ENCODE assay signal across 21 mouse cellular contexts in genomic region chr10:42105083-42105482, GRCm38 (mm10).
A peak's percentile ranks its signal among the peaks of the same experiment; 100 is the strongest.
DNase-seq lines count a peak whose midpoint lies in the region; TF ChIP-seq lines count a peak whose summit lies in the region.
"Had no signal": no experiment of that assay in that cellular context is flagged by ENCODE, and none has a peak within 500 bp of the region (broad histone marks: within the 10 kb centered on the region; RNA-seq: fewer than 3 reads in every experiment).

No protein-coding gene starts in this region.

- no peak overlapping the region for H3K27ac ChIP-seq in cerebellum, adult 2 months (ENCODE audit: insufficient read depth, low read length)
- H3K27ac ChIP-seq: embryonic facial prominence, embryonic 13.5 days; embryonic facial prominence, embryonic 15.5 days; forebrain, embryonic 10.5 days; forebrain, embryonic 12.5 days had no signal

- no peak for TF ChIP-seq CTCF in cerebellum, adult 2 months (IDR thresholded peaks at IDR 0.05; ENCODE audit: borderline replicate concordance, insufficient read depth, low read depth, low read length)

- H3K4me1 ChIP-seq in cerebellum, adult 2 months (ENCODE audit: control insufficient read depth, insufficient read depth, low read length) = peaks cover 8% of the 10 kb centered on the region
- H3K4me1 ChIP-seq: embryonic facial prominence, embryonic 13.5 days; embryonic facial prominence, embryonic 15.5 days had no signal

- no peak for TF ChIP-seq POLR2A in cerebellum, adult 2 months (IDR thresholded peaks at IDR 0.05; ENCODE audit: borderline replicate concordance, insufficient read depth, low read length)

- peak; percentile 4 for DNase-seq in cerebellum, adult 11-12 months
- no peak for DNase-seq in cerebellum, adult 2 months
- peak; percentile 15 for DNase-seq in ES-CJ7 (ENCODE audit: low read depth, low spot score)
- peak; percentile 56 for DNase-seq in ZHBTc4 (ENCODE audit: low read depth, low spot score)
- DNase-seq in kidney, adult 8-10 months = no peak
- DNase-seq: adrenal gland, adult 2 months; adrenal gland, postnatal 10 days; adrenal gland, postnatal 25 days; B cell, adult 2 months; cerebellum, adult 11 months; cerebellum, adult 8-10 months; cerebellum, adult 9-11 months; cerebellum, postnatal 14 days; cerebellum, postnatal 36 days; embryo, embryonic 11 days had no signal

- H3K4me3 ChIP-seq in cerebellum, adult 2 months (replicated peaks; ENCODE audit: insufficient read depth, low read depth, low read length) = no peak overlapping the region
- H3K4me3 ChIP-seq: embryonic facial prominence, embryonic 13.5 days; embryonic facial prominence, embryonic 15.5 days; erythroblast, embryonic 14.5 days; forebrain, embryonic 10.5 days; forebrain, embryonic 12.5 days had no signal

- 92% methylated on average over 7 of the region's 7 CpGs for WGBS in cerebellum, adult 2 months

- no peaks in the 10 kb centered on the region for H3K27me3 ChIP-seq in cerebellum, adult 2 months (ENCODE audit: control insufficient read depth, insufficient read depth, low read length)
- H3K27me3 ChIP-seq: CH12.LX; embryonic facial prominence, embryonic 13.5 days; embryonic facial prominence, embryonic 15.5 days had no signal

Comparison
In these comparisons a context has a peak if more than half of its experiments do, and no peak if none do; other contexts are left out.
1. DNase-seq: peak in cerebellum, adult 11-12 months (single experiment), ES-CJ7 (single experiment) and ZHBTc4 (single experiment); none in cerebellum, adult 2 months (0 of 2) and kidney, adult 8-10 months (0 of 2).